Mouse (Mus musculus): ENCODE measurements at regions not wholly inside any gene's neighbourhood (a gene's known extent, or its start where the extent isn't known, plus 50 kb on each side); places are given as distances from the start of the nearest gene placed in this dataset.

- Histone ChIP-seq H3K27ac (ENCODE audit: control insufficient read depth, low read depth, low read length) (no peak overlapping the region), H3K4me1 (ENCODE audit: control insufficient read depth in 1 of 2, insufficient read depth in 2 of 2, low read length in 2 of 2) (no peaks in the 10 kb centered on the region), H3K36me3 (ENCODE audit: control insufficient read depth in 1 of 2, insufficient read depth in 2 of 2, low read length in 2 of 2) (no peaks in the 10 kb centered on the region), H3K79me2 (ENCODE audit: control insufficient read depth, insufficient read depth, low read length, poor library complexity) (no peaks in the 10 kb centered on the region), H3K27me3 (ENCODE audit: control insufficient read depth in 1 of 2, insufficient read depth in 2 of 2, low read length in 2 of 2) (no peaks in the 10 kb centered on the region; a peak in 1 of 4 replicates), H3K9me3 (replicated peaks; ENCODE audit: insufficient read depth, low read length) (no peaks in the 10 kb centered on the region), H3K9ac (ENCODE audit: control insufficient read depth, low read depth, low read length, poor library complexity, severe bottlenecking) (no peak overlapping the region), H3K4me3 (ENCODE audit: control insufficient read depth in 1 of 2, insufficient read depth in 1 of 2, low read depth in 2 of 2, low read length in 2 of 2) (no peak overlapping the region)
- DNase-seq (ENCODE audit: low read depth, low spot score), result no peak
- no peak for TF ChIP-seq ZMIZ1 (IDR thresholded peaks at IDR 0.05; ENCODE audit: low read depth, low read length)
- no peak for TF ChIP-seq MYB (IDR thresholded peaks at IDR 0.05; ENCODE audit: low read depth, low read length)
Measured at GRCm38 (mm10) chr13:71149303-71149696, 307.7 kb upstream of the Adamts16 start.

- Histone ChIP-seq H3K27me3 (ENCODE audit: control insufficient read depth in 1 of 2, insufficient read depth in 2 of 2, low read length in 2 of 2) (no peaks in the 10 kb centered on the region; a peak in 1 of 4 replicates), H3K79me2 (ENCODE audit: control insufficient read depth, insufficient read depth, low read length, poor library complexity) (no peaks in the 10 kb centered on the region), H3K9me3 (replicated peaks; ENCODE audit: insufficient read depth, low read length) (no peaks in the 10 kb centered on the region), H3K27ac (ENCODE audit: control insufficient read depth, low read depth, low read length) (no peak overlapping the region), H3K9ac (ENCODE audit: control insufficient read depth, low read depth, low read length, poor library complexity, severe bottlenecking) (no peak overlapping the region), H3K4me1 (ENCODE audit: control insufficient read depth in 1 of 2, insufficient read depth in 2 of 2, low read length in 2 of 2) (no peaks in the 10 kb centered on the region), H3K36me3 (ENCODE audit: control insufficient read depth in 1 of 2, insufficient read depth in 2 of 2, low read length in 2 of 2) (no peaks in the 10 kb centered on the region), H3K4me3 (ENCODE audit: control insufficient read depth in 1 of 2, insufficient read depth in 1 of 2, low read depth in 2 of 2, low read length in 2 of 2) (no peak overlapping the region)
- no peak for DNase-seq (ENCODE audit: low read depth, low spot score)
- no peak for TF ChIP-seq GABPA (IDR thresholded peaks at IDR 0.05; ENCODE audit: low read depth, low read length)
- TF ChIP-seq EP300 (IDR thresholded peaks at IDR 0.05; ENCODE audit: low read depth in 1 of 2, low read length in 2 of 2), result no peak
- no peak for TF ChIP-seq CHD1 (IDR thresholded peaks at IDR 0.05; ENCODE audit: low read depth, low read length)
- TF ChIP-seq MEF2A (IDR thresholded peaks at IDR 0.05; ENCODE audit: extremely low read depth, insufficient replicate concordance, low read depth, low read length, poor library complexity, severe bottlenecking), result no peak
- no peak for TF ChIP-seq ZC3H11A (IDR thresholded peaks at IDR 0.05; ENCODE audit: low read depth, low read length)
- no peak for TF ChIP-seq UBTF (IDR thresholded peaks at IDR 0.05; ENCODE audit: borderline replicate concordance, insufficient read depth, low read depth, low read length)
- TF ChIP-seq MAFK (IDR thresholded peaks at IDR 0.05; ENCODE audit: borderline replicate concordance, low read depth, low read length), result no peak
Measured at GRCm38 (mm10) chr13:71148491-71149302, 307.1 kb upstream of the Adamts16 start.

DNA sequence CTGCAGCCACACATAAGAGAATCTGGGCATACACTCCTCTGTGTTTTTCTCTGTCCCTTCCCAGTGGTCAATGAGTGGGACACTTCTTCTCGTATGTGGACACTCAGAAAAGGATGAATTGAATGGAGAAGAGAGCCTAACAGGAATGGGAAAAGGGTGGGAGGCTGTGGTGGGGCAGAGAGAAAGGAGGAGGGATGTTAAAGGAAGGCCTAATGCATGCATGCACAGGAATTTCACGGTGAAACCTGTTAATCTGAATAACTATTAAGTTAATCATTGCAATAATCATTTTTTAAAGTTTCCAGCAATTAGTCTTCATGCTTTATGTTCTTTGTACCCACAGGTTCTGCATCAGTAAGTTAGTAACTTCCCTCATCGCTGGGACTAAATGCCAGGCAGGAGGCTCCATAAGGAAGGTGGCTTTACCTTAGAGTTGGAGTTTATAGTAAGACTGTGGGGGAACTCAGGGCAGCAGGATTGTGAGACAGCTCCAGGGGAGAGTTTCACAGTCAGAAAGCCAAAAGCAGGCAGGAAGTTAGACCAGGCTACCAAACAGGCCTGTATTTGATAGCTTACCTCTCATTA, 305.3 kb upstream of the Adamts16 start:
- H3K4me3 ChIP-seq (ENCODE audit: control insufficient read depth in 1 of 2, insufficient read depth in 1 of 2, low read depth in 2 of 2, low read length in 2 of 2), result no peak overlapping the region
- no peaks in the 10 kb centered on the region for H3K36me3 ChIP-seq (ENCODE audit: control insufficient read depth in 1 of 2, insufficient read depth in 2 of 2, low read length in 2 of 2)
- TF ChIP-seq MAFK (IDR thresholded peaks at IDR 0.05; ENCODE audit: borderline replicate concordance, low read depth, low read length), result no peak
- TF ChIP-seq MEF2A (IDR thresholded peaks at IDR 0.05; ENCODE audit: extremely low read depth, insufficient replicate concordance, low read depth, low read length, poor library complexity, severe bottlenecking), result no peak
- TF ChIP-seq SMC3 (IDR thresholded peaks at IDR 0.05; ENCODE audit: low read depth, low read length), result no peak
- TF ChIP-seq TCF12 (IDR thresholded peaks at IDR 0.05; ENCODE audit: low read depth, low read length), result no peak
- TF ChIP-seq NRF1 (IDR thresholded peaks at IDR 0.05; ENCODE audit: insufficient read depth, low read depth, low read length, poor library complexity, severe bottlenecking), result no peak
- TF ChIP-seq ELF1 (IDR thresholded peaks at IDR 0.05; ENCODE audit: low read depth, low read length), result no peak
- no peak for TF ChIP-seq CHD2 (IDR thresholded peaks at IDR 0.05; ENCODE audit: low read length)
- no peak for TF ChIP-seq ZMIZ1 (IDR thresholded peaks at IDR 0.05; ENCODE audit: low read depth, low read length)
- TF ChIP-seq CHD1 (IDR thresholded peaks at IDR 0.05; ENCODE audit: low read depth, low read length), result no peak
- TF ChIP-seq POLR2AphosphoS5 (IDR thresholded peaks at IDR 0.05; ENCODE audit: borderline replicate concordance, low read depth, low read length), result no peak
- no peak for TF ChIP-seq ZNF384 (IDR thresholded peaks at IDR 0.05; ENCODE audit: low read depth, low read length)
- TF ChIP-seq MXI1 (IDR thresholded peaks at IDR 0.05; ENCODE audit: low read depth, low read length), result no peak
- no peak for TF ChIP-seq GATA1 (IDR thresholded peaks at IDR 0.05; ENCODE audit: low read depth, low read length)
- TF ChIP-seq RCOR1 (IDR thresholded peaks at IDR 0.05; ENCODE audit: low read depth, low read length), result no peak
- no peak for TF ChIP-seq TAL1 (IDR thresholded peaks at IDR 0.05; ENCODE audit: low read length)
- no peak for TF ChIP-seq ZKSCAN1 (IDR thresholded peaks at IDR 0.05; ENCODE audit: low read depth, low read length)
- TF ChIP-seq POLR2AphosphoS2 (IDR thresholded peaks at IDR 0.05; ENCODE audit: low read length), result no peak
- TF ChIP-seq NELFE (IDR thresholded peaks at IDR 0.05; ENCODE audit: low read depth, low read length), result no peak
- no peak for DNase-seq (ENCODE audit: low read depth, low spot score)
- H3K79me2 ChIP-seq (ENCODE audit: control insufficient read depth, insufficient read depth, low read length, poor library complexity), result no peaks in the 10 kb centered on the region
- H3K27ac ChIP-seq (ENCODE audit: control insufficient read depth, low read depth, low read length), result no peak overlapping the region
- H3K4me1 ChIP-seq (ENCODE audit: control insufficient read depth in 1 of 2, insufficient read depth in 2 of 2, low read length in 2 of 2), result no peaks in the 10 kb centered on the region
- H3K9me3 ChIP-seq (replicated peaks; ENCODE audit: insufficient read depth, low read length), result no peaks in the 10 kb centered on the region
- no peaks in the 10 kb centered on the region; a peak in 1 of 4 replicates for H3K27me3 ChIP-seq (ENCODE audit: control insufficient read depth in 1 of 2, insufficient read depth in 2 of 2, low read length in 2 of 2)
- H3K9ac ChIP-seq (ENCODE audit: control insufficient read depth, low read depth, low read length, poor library complexity, severe bottlenecking), result no peak overlapping the region
